Mouse (Mus musculus): ENCODE data around the gene Pygo2.

DNA sequence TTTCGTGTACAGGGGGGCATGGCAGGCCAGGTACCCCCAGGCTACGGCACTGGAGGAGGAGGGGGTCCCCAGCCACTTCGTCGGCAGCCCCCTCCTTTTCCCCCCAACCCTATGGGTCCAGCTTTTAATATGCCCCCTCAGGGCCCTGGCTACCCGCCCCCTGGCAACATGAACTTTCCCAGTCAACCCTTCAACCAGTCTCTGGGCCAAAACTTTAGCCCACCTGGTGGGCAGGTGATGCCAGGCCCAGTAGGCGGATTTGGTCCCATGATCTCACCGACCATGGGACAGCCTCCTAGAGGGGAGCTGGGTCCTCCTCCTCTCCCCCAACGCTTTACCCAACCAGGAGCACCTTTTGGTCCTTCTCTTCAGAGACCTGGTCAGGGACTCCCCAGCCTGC is 2.6 kb downstream of the Pygo2 start:
- no peak for TF ChIP-seq CTCF (IDR thresholded peaks at IDR 0.05; ENCODE audit: borderline replicate concordance, insufficient read depth, low read depth, low read length)
- TF ChIP-seq POLR2A (IDR thresholded peaks at IDR 0.05; ENCODE audit: borderline replicate concordance, insufficient read depth, low read length): no peak
